Mouse (Mus musculus) cerebellum, adult 2 months (tissue): ENCODE measurements at regions not wholly inside any gene's neighbourhood (a gene's known extent, or its start where the extent isn't known, plus 50 kb on each side); places are given as distances from the start of the nearest gene placed in this dataset.

Source experiments
- DNase-seq, 2 experiments: peaks; one replicate each; pipeline ENCODE4 v3.0.0; 2021
- H3K27ac ChIP-seq: fragments of 200-500 bp; 2 replicates; pipeline ENCODE4 v1.5.1; 2012; ENCODE audit warnings: low read length, control low read depth, inconsistent platforms; ENCODE audit not compliant: insufficient read depth
- H3K27me3 ChIP-seq: fragments of 200-500 bp; 2 replicates; pipeline ENCODE4 v1.6.1; 2012; ENCODE audit warnings: inconsistent platforms, mild to moderate bottlenecking, low read length, moderate library complexity; ENCODE audit not compliant: control insufficient read depth, insufficient read depth
- H3K4me1 ChIP-seq: fragments of 200-500 bp; 2 replicates; pipeline ENCODE4 v1.6.1; 2011; ENCODE audit warnings: low read length; ENCODE audit not compliant: control insufficient read depth, insufficient read depth
- H3K4me3 ChIP-seq: fragments of 200-500 bp; replicated peaks from 2 replicates; pipeline ENCODE3; 2011; ENCODE audit warnings: mild to moderate bottlenecking, low read depth, low read length, control low read depth; ENCODE audit not compliant: insufficient read depth
- CTCF ChIP-seq: fragments of 200-500 bp; IDR thresholded peaks from 2 replicates; pipeline ENCODE4 v1.5.1; 2011; ENCODE audit warnings: low read depth, mild to moderate bottlenecking, control low read depth, low read length, moderate library complexity, borderline replicate concordance; ENCODE audit not compliant: insufficient read depth
- POLR2A ChIP-seq: fragments of 200-500 bp; IDR thresholded peaks from 2 replicates; pipeline ENCODE4 v1.6.1; 2011; ENCODE audit warnings: low read length, control low read depth, borderline replicate concordance; ENCODE audit not compliant: insufficient read depth
- WGBS: fragments of 180-500 bp; shearing (Covaris S2); methylation state at CpG from one replicate; pipeline ENCODE4 v1.1.7; 2018; 5-methylcytosine and 5-hydroxymethylcytosine counted together

DNA sequence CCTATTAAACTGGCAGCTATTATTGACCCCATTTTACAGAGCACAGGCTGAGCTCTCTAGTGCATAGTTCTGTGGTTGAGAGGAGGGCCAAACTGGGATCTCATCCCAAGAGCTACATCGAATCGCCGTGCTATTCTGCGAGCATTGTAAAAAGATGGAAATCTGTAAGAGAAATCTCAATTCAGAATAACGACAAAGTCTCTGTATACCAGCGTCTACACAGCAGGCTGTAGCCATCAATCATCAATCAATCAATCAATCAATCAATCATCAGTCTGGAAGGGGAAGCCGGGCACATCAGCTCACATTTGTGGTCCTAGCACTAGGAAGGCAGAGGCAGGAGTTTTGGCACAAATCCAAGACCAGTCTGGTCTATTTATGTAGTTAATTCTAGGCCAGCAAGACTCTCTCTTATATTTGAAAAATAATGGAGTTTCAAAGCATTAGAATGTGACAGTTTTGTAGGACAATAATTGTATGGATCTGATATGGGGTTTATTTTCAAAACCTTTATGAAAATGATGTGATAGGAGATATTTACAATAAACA, 234.0 kb downstream of the Dact1 start:
- TF ChIP-seq POLR2A (no peak), CTCF (no peak)
- Histone ChIP-seq H3K4me1 (peaks cover 5% of the 10 kb centered on the region; the same call in 1 of the 2 replicates), H3K27ac (no peak overlapping the region), H3K4me3 (no peak overlapping the region), H3K27me3 (no peaks in the 10 kb centered on the region)
- peak in 1 of 2 experiments; percentile 24 for DNase-seq
- WGBS: 74% methylated on average over 7 of the region's 7 CpGs

DNA sequence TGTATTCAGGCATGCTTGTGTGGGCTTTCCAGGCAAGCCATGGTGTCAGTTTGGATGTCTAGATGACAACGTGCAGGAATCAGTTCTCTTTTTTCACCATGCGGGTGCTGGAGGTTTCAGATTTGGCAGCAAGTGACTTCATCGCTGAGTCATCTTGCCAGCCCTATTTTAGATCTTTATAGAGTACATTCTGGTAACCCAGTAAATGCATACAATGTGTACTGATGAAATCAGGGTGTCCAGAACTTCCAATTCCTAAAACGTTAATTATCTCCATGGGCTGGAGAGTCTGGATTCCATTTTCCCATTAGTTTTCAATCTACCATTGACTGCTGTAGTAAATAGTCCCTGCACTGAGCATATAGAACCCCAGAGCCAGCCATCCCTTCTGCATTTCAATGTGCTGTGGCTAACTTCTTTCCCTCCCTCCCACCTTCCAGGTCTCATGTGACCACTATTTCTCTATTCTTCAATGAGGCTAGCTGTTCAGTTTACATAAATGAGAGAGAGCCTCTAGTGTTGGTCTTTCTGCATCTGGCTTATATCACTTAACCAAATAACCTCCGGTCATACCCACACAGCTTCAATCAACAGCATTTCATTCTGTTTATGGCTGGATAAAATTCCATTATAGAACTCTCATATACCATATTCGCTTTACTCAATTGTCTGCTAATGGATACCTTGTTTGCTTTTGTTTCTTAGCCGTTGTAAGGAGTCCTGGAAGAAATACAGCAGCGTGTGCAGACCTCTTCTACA, 234.9 kb downstream of the Dact1 start:
- Histone ChIP-seq H3K4me1 (peaks cover 5% of the 10 kb centered on the region; the same call in 1 of the 2 replicates), H3K4me3 (no peak overlapping the region), H3K27me3 (no peaks in the 10 kb centered on the region), H3K27ac (no peak overlapping the region)
- TF ChIP-seq CTCF: no peak
- TF ChIP-seq POLR2A: no peak
- WGBS: 58% methylated on average over 8 of the region's 8 CpGs
- DNase-seq: peak; percentile 28 to 65

DNA sequence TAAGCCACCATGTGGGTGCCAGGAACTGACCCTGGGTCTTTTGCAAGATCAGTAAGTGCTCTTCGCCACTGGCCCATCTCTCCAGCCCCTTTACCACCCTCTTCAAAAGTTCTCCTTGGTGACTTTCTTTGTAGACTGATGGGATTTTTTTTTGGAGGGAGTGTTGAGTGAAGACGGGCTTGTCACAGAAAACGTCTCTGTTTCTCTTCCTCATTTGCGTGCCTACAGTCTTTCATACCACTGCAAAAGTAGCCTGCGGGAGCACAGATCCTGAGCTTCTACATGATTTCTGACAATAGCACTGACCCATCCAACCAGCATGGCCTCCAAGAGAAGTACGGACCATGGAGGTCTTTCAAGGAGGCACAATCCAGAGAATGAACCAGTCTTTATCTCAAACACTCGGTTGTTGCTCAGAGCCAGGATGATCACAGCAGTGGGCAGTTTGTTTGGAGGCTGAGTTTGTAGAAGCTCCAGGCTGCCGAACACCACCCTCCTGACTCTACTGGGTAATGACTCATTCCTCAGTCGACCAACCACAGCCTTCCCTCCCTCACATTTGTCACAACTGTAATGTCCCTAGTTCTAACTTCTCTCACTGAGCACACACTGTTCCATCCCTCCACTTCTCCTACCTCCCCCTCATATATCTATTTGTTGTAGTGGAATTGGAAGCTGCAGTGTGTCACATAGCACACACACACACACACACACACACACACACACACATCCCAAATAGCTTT, 237.0 kb downstream of the Dact1 start:
- WGBS: 91% methylated on average over 9 of the region's 9 CpGs
- H3K4me1 ChIP-seq: peaks cover 5% of the 10 kb centered on the region; the same call in 1 of the 2 replicates

DNA sequence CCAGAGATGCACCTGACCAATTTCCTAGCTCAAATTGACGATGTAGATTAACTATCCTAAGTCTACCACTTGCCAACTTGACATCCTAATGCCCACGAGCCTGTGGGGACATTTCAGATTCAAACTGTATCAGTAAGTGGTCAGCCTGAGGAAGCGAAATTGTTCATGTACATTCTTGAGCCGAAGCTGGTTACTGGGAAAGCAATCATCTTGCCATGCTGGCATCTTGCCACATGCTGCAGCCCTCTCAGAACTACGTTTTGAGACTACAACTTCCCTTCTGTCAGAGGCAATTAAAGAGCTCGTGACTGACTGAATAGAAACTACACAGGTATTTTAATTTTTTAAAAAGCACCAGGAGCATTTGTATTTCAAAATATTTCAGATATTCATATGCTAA, 239.7 kb downstream of the Dact1 start:
- no peak overlapping the region for H3K27ac ChIP-seq
- DNase-seq: no peak
- no peak for TF ChIP-seq POLR2A
- TF ChIP-seq CTCF: no peak
- 35% methylated on average over 6 of the region's 6 CpGs for WGBS
- H3K4me3 ChIP-seq: no peak overlapping the region
- no peaks in the 10 kb centered on the region for H3K27me3 ChIP-seq
- H3K4me1 ChIP-seq: no peaks in the 10 kb centered on the region

More for the DNA sequence above, 237.0 kb downstream of the Dact1 start:
- no peaks in the 10 kb centered on the region for H3K27me3 ChIP-seq
- no peak overlapping the region for H3K4me3 ChIP-seq
- DNase-seq: no peak
- TF ChIP-seq CTCF (no peak), POLR2A (no peak)
- no peak overlapping the region for H3K27ac ChIP-seq

DNA sequence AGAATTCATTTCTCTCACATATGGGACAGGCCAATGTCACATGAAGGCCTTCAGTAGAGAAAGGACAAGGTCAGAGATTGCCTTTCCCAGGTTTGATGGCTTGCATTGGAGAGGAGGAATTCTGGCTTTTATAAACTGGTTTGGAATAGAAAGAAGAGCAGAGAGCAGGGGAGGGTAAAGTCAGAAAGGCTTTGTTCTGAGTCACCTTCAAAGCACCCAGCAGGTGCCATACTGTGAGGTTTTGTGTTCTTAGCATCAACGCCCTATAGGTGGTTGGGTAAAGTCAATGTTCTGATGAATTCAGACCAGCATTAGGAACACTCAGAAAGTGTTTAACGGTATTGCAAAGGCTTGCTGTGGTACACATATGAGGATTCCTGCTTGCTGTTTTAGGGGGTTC, 244.5 kb downstream of the Dact1 start:
- Histone ChIP-seq H3K27me3 (no peaks in the 10 kb centered on the region), H3K4me3 (no peak overlapping the region), H3K4me1 (no peaks in the 10 kb centered on the region), H3K27ac (no peak overlapping the region)
- no peak for DNase-seq
- 76% methylated on average over 2 of the region's 2 CpGs for WGBS
- TF ChIP-seq POLR2A: no peak
- no peak for TF ChIP-seq CTCF

DNA sequence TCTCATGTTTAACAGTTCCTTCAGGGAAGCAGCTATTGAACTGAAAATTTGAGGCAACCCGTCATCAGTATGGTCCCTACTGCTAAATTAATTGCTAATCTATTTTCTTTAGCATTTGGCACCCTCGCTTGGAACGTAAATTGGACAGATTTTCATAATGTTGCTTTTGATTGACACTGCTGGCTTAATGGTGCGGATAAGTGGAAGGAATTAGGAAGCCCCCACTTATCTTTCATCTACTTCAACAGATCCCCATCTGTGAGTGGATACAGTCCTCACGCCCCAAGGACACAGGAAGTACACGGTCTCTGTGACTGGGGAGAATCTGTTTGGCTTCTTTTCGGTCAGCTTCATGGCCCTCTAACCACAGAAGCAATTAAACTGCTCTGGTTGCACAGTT, 251.6 kb downstream of the Dact1 start:
- Histone ChIP-seq H3K27me3 (no peaks in the 10 kb centered on the region), H3K4me1 (no peaks in the 10 kb centered on the region), H3K4me3 (no peak overlapping the region), H3K27ac (no peak overlapping the region)
- TF ChIP-seq POLR2A (no peak), CTCF (no peak)
- no peak for DNase-seq
- WGBS: 72% methylated on average over 7 of the region's 7 CpGs

DNA sequence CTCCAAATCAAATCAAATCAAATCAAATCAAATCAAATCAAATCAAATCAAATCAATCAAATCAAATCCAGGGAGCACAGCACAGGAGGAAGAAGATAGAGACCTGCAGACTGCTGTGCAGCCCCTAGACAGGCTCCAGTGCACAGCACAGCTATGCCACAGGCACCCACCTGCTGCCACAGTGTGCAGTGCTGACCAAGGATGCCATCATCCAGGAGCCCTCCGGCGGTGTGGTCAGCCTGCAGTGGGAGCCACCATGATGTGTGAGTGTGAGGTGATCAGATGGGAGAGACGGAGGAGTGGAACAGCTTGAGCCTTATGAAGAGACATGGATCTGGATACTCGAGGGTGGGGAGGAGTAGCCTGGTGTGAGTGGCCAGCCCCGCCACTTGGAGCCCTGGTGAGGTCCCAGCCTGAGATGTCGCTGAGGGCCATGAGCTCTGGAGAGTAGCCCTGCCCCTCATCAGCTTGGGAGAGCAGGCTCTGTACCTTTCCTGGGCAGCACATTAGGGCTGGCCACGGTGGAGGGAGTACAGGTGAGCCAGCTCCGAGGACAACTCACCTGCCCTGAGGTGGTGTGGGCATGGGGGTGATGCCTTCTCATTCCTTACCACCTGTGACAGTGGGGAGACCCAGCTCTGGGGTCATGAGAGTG, 252.4 kb downstream of the Dact1 start:
- no peak for DNase-seq
- no peak for TF ChIP-seq CTCF
- TF ChIP-seq POLR2A: no peak
- Histone ChIP-seq H3K4me1 (no peaks in the 10 kb centered on the region), H3K4me3 (no peak overlapping the region), H3K27me3 (no peaks in the 10 kb centered on the region), H3K27ac (no peak overlapping the region)
- 84% methylated on average over 8 of the region's 8 CpGs for whole genome bisulfite sequencing

DNA sequence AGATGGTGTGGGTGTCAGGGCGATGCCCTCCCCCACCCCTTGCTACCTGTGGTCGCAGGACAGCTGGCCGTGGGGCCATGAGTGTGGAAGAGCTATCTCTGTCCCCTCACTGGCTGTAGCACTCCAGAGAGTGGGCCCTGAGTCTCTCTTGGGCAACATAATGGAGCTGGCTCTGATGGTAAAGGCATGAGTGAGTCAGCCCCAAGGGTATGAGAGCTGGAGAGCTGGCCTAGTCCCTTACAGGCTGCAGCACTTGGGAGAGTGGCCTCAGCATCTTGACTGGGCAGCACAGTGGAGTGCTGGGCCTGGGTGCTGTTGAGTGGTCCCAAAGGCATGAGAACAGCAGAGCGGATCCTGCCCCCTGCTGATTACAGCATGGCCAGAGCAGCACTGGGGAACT, 253.5 kb downstream of the Dact1 start:
- H3K4me1 ChIP-seq: no peaks in the 10 kb centered on the region
- TF ChIP-seq CTCF: no peak
- no peak for TF ChIP-seq POLR2A

More for the DNA sequence above, 253.5 kb downstream of the Dact1 start:
- Histone ChIP-seq H3K27ac (no peak overlapping the region), H3K4me3 (no peak overlapping the region), H3K27me3 (no peaks in the 10 kb centered on the region)
- DNase-seq: no peak
- WGBS: 93% methylated on average over 4 of the region's 4 CpGs
